Mouse (Mus musculus) embryonic facial prominence, embryonic 14.5 days (tissue): ENCODE results near the gene Ugt1a1. TPM values are rescaled to one million over a fixed set of nuclear protein-coding genes. Genes with fewer than 3 reads are reported as not detected.

Experiments
- ATAC-seq: fragments of 200-750 bp; cut with Nextera tagmentation; 2 replicates; pipeline ENCODE4 v1.8.0; 2017; ENCODE audit warnings: low read depth, moderate number of reproducible peaks, moderate TSS enrichment
- DNase-seq: peaks from one replicate; pipeline ENCODE4 v3.0.0-alpha.2; 2015; ENCODE audit warnings: low spot score
- H3K27ac ChIP-seq: fragments of 300-500 bp; sonication (generic); replicated peaks from 2 replicates; pipeline ENCODE4 v1.5.1; 2014; ENCODE audit warnings: low read depth, mild to moderate bottlenecking, low read length, moderate library complexity
- H3K27me3 ChIP-seq: fragments of 300-500 bp; sonication (generic); replicated peaks from 2 replicates; pipeline ENCODE4 v1.6.1; 2014; ENCODE audit warnings: low read length; ENCODE audit not compliant: control insufficient read depth, insufficient read depth
- H3K36me3 ChIP-seq: fragments of 300-500 bp; sonication (generic); 2 replicates; pipeline ENCODE4 v1.6.1; 2014; ENCODE audit warnings: low read length, mixed read lengths; ENCODE audit not compliant: control insufficient read depth, insufficient read depth
- H3K4me1 ChIP-seq: fragments of 300-500 bp; sonication (generic); 2 replicates; pipeline ENCODE4 v1.6.1; 2014; ENCODE audit warnings: antibody characterized with exemption, low read length; ENCODE audit not compliant: control insufficient read depth, insufficient read depth
- H3K4me2 ChIP-seq: fragments of 300-500 bp; sonication (generic); 2 replicates; pipeline ENCODE4 v1.6.1; 2014; ENCODE audit warnings: low read depth, mild to moderate bottlenecking, low read length, moderate library complexity, mixed read lengths
- H3K4me3 ChIP-seq: fragments of 300-500 bp; sonication (generic); 2 replicates; pipeline ENCODE4 v1.5.1; 2014; ENCODE audit warnings: low read depth, mild to moderate bottlenecking, low read length
- H3K9ac ChIP-seq: fragments of 300-500 bp; sonication (generic); 2 replicates; pipeline ENCODE4 v1.6.1; 2014; ENCODE audit warnings: low read depth, mild to moderate bottlenecking, low read length, moderate library complexity, mixed read lengths
- H3K9me3 ChIP-seq: fragments of 300-500 bp; sonication (generic); 2 replicates; pipeline ENCODE4 v1.6.1; 2016; ENCODE audit warnings: low read length; ENCODE audit not compliant: control insufficient read depth
- WGBS: fragments of 180-500 bp; shearing (Covaris S2); extraction: QIAGEN DNeasy Blood & Tissue Kit; methylation state at CpG from one replicate; pipeline ENCODE4 v1.1.7; 2014; 5-methylcytosine and 5-hydroxymethylcytosine counted together
- polyA plus RNA-seq: library from polyadenylated mRNA; unstranded; fragments of >200 nt; fragmentation: Nextera tagmentation; extraction: Ambion mirVana; gene quantifications from 2 replicates; pipeline ENCODE4 v1.2.1, GENCODE M21; 2014

Ugt1a1 gene
- polyA plus RNA-seq, 1 experiment from 2014 or later: 0.93 TPM

GRCm38 (mm10) chr1:88229566-88229965, 17.8 kb downstream of the Ugt1a1 start:
- H3K27me3 ChIP-seq: no peaks in the 10 kb centered on the region
- H3K27ac ChIP-seq: no peak overlapping the region
- no peak overlapping the region for H3K9ac ChIP-seq
- H3K4me1 ChIP-seq: no peaks in the 10 kb centered on the region
- no peak overlapping the region for H3K4me2 ChIP-seq
- 78% methylated on average over 3 of the region's 3 CpGs for WGBS
- H3K4me3 ChIP-seq: no peak overlapping the region
- no peak for DNase-seq
- H3K36me3 ChIP-seq: no peaks in the 10 kb centered on the region
- H3K9me3 ChIP-seq: peaks cover 92% of the 10 kb centered on the region
- ATAC-seq: no peak

DNA sequence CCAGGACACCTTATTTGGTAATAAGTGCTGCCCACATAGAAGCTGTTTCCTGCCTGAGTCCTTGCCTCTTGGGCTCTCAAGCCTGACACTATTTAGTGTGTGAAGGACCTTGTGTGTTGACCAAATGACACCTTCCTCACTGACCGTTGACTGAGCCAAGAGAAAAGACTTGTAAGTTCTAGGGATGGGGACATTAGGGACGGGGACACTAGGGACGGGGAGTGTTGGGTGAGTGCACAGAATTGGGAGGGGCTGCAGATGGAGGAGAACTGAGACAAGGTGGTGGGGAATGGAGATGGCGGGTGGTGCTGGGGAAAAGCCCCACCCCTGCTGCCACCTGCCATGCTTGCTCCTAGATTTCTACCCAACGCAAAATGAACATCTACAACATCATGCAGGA, 18.2 kb downstream of the Ugt1a1 start:
- 85% methylated on average over 5 of the region's 5 CpGs for WGBS
- no peak for DNase-seq

GRCm38 (mm10) chr1:88230421-88230820, 18.7 kb downstream of the Ugt1a1 start:
- ATAC-seq (no peak), DNase-seq (no peak)
- Histone ChIP-seq H3K36me3 (no peaks in the 10 kb centered on the region), H3K4me1 (no peaks in the 10 kb centered on the region), H3K4me2 (no peak overlapping the region), H3K27ac (no peak overlapping the region), H3K9me3 (peaks cover 99% of the 10 kb centered on the region), H3K4me3 (no peak overlapping the region), H3K27me3 (no peaks in the 10 kb centered on the region), H3K9ac (no peak overlapping the region)
- WGBS: 72% methylated on average over 7 of the region's 7 CpGs

More for the DNA sequence above, 18.2 kb downstream of the Ugt1a1 start:
- H3K4me2 ChIP-seq: no peak overlapping the region
- ATAC-seq: no peak
- H3K4me3 ChIP-seq: no peak overlapping the region
- no peaks in the 10 kb centered on the region for H3K36me3 ChIP-seq
- H3K9ac ChIP-seq: no peak overlapping the region
- no peak overlapping the region for H3K27ac ChIP-seq
- H3K27me3 ChIP-seq: no peaks in the 10 kb centered on the region
- no peaks in the 10 kb centered on the region for H3K4me1 ChIP-seq
- peaks cover 97% of the 10 kb centered on the region for H3K9me3 ChIP-seq

DNA sequence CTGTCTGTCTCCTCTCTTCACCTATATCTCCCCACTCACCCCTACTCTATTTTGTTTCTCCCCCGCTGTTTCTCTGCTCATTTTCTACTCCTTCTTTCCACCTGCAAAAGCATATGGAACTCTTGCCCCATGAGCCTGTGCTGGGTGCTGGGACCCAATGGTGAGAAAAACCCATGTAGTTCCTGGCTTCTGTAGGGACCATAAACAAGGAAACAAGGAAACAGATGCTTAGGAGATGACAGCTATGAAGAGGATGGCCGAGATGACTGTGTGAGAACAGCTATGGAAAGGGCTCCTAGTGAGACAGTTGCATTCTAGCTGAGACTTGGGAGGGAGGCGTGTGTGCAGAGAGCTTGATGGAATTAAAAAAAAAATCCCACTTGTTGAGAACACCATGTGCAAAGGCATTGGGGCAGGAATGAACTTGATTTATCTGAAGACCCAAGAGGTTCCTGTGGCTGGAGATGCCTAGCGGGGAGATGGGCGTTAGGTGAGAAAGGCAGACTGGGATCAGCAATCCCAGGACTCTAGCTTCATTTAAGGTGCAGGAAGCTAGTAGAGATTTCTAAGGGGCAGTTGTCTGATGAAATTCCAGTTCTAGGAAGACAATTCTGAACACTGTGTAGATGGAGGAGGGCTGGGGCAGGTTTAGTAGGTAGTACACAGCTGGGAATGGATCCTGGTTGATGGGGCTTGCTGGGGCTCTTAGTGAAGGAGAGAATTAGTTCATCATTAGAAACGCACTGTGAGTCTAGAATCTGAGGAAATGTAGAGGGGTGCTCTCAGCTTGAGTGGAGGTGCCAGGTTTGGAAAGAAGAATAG, 19.4 kb downstream of the Ugt1a1 start:
- H3K4me1 ChIP-seq: no peaks in the 10 kb centered on the region
- DNase-seq (no peak), ATAC-seq (no peak)
- no peaks in the 10 kb centered on the region for H3K36me3 ChIP-seq
- H3K27ac ChIP-seq: no peak overlapping the region
- H3K4me2 ChIP-seq: no peak overlapping the region
- no peak overlapping the region for H3K4me3 ChIP-seq
- no peaks in the 10 kb centered on the region for H3K27me3 ChIP-seq
- 73% methylated on average over 6 of the region's 6 CpGs for WGBS
- no peak overlapping the region for H3K9ac ChIP-seq
- H3K9me3 ChIP-seq: peaks cover 99% of the 10 kb centered on the region

DNA sequence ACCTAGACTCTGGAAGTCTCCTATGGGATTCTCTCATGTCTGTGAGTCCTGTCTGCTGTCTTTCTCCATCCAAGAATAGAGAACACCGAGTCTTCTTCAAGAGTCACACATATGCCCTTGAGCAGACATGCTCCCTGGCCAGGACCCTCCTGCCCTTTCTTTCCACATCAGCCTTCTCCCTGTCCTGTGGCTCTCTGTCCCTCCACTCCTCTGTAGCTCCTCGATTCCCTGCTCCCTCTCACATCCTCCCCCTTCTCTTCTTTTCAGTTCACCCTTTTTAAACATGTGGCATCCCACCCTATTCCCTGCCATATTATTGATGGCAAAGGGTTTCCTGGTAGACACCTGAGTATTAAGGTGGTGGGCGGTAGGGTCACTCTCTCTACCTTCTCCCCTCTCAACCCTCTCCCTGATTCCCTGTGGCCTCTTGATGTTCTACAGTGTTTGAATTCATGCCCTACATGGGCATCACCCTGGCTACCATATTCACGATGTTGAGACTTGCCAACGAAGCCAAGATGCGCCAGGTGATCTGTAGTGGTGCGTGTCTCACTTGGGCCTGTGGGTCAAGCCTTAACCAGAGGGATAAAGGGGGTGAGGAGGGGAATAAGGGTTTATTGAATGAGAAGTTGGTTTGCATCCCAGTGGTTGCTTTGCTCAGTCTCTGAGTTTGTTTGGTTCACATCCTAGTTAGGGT, 20.2 kb downstream of the Ugt1a1 start:
- ATAC-seq (no peak), DNase-seq (no peak)
- no peaks in the 10 kb centered on the region for H3K4me1 ChIP-seq
- H3K27ac ChIP-seq: no peak overlapping the region
- no peaks in the 10 kb centered on the region for H3K36me3 ChIP-seq
- WGBS: 68% methylated on average over 7 of the region's 7 CpGs
- H3K27me3 ChIP-seq: no peaks in the 10 kb centered on the region
- H3K4me2 ChIP-seq: no peak overlapping the region
- H3K9ac ChIP-seq: no peak overlapping the region
- no peak overlapping the region for H3K4me3 ChIP-seq
- peaks cover 95% of the 10 kb centered on the region for H3K9me3 ChIP-seq

DNA sequence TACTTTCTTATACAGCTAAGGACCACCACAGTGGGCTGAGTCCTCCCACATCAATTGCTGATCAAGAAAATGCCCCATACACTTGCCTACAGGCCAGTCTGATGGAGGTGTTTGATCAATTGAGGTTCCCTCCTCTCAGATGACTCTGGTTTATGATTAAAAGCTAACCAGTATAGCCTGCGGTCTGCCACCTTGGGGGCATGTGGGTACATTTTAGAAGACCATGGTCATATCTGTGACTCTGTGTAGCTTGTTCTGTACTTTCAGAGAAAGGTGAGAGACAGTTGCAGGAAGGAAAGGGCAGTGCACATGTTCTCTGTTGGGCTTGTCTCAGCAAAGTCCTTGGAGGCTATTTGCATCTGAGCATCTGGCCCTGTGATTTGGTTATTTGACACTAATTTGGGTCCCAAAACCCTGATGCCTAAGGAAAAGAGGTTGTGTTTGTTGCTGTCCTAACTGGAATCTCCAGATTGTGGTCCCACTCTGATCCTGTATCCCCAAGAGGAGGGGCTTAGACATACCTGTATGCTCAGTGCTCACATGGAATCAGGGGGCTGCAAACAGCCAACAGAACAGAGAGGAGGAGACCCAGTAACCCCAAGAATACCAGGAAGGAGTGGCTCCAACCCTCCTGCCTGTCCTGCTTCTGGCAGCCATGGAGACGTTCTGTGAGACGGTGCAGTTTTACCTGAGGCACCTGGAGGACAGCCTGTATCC, 21.1 kb downstream of the Ugt1a1 start:
- H3K4me3 ChIP-seq: no peak overlapping the region
- H3K9me3 ChIP-seq: peaks cover 95% of the 10 kb centered on the region
- H3K27me3 ChIP-seq: no peaks in the 10 kb centered on the region
- WGBS: 53% methylated on average over 3 of the region's 3 CpGs
- no peak overlapping the region for H3K9ac ChIP-seq
- no peaks in the 10 kb centered on the region for H3K4me1 ChIP-seq
- no peaks in the 10 kb centered on the region for H3K36me3 ChIP-seq
- no peak overlapping the region for H3K4me2 ChIP-seq
- ATAC-seq (no peak), DNase-seq (no peak)
- no peak overlapping the region for H3K27ac ChIP-seq

DNA sequence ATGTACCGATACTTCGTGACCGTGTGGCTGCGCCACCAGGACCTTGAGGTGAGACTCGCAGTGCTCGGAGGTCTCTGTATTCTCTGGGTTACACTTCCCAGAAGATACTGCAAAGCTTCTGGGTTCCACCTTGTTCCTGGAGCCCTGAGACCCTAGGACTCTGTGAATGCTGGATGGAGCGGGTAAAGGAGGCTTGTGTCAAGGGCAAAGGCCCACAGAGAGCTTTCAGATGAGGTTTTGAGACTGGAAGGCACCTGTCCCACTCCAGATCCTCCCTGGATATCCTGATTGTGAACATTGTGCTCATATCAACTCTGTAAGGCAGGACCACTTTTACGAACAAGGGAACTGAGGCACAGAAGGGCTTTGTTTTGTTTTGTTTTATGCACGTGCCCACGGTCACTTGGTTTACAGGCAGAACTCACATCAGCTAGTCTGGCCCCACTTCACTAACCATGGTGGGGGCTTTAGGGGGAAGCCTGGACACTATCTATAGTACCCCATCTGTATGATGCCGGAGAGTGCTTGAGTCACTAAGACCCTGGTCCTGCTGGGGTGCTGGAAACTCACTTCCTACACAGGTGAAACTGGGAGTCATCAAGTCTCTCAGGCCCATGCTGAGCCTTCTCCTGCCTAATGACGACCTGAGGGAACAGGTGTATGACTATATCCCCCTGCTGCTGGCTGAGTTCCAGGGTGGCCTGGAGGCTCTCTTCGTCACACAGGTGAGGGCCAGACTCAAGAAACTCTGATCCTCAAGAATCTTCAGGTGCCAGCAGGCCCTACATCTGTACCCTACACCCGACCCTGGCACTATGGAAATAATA, 21.9 kb downstream of the Ugt1a1 start:
- 63% methylated on average over 14 of the region's 14 CpGs for WGBS

GRCm38 (mm10) chr1:88234248-88234610, 22.5 kb downstream of the Ugt1a1 start:
- Histone ChIP-seq H3K4me2 (no peak overlapping the region), H3K36me3 (no peaks in the 10 kb centered on the region), H3K27ac (no peak overlapping the region), H3K4me1 (no peaks in the 10 kb centered on the region), H3K4me3 (no peak overlapping the region), H3K9me3 (peaks cover 95% of the 10 kb centered on the region), H3K27me3 (no peaks in the 10 kb centered on the region), H3K9ac (no peak overlapping the region)
- WGBS: 62% methylated on average over 4 of the region's 4 CpGs
- DNase-seq (no peak), ATAC-seq (no peak)

More for the DNA sequence above, 21.9 kb downstream of the Ugt1a1 start:
- Histone ChIP-seq H3K36me3 (no peaks in the 10 kb centered on the region), H3K4me1 (no peaks in the 10 kb centered on the region), H3K9ac (no peak overlapping the region), H3K4me3 (no peak overlapping the region), H3K4me2 (no peak overlapping the region), H3K27ac (no peak overlapping the region), H3K9me3 (peaks cover 95% of the 10 kb centered on the region), H3K27me3 (no peaks in the 10 kb centered on the region)
- DNase-seq (no peak), ATAC-seq (no peak)
